Mouse (Mus musculus): ENCODE data around the gene Rps21. TPM values are rescaled to one million over a fixed set of nuclear protein-coding genes. Genes with fewer than 3 reads are reported as not detected.

Gene Rps21
- polyA plus RNA-seq, 1 experiment, result 1,612 TPM

DNA sequence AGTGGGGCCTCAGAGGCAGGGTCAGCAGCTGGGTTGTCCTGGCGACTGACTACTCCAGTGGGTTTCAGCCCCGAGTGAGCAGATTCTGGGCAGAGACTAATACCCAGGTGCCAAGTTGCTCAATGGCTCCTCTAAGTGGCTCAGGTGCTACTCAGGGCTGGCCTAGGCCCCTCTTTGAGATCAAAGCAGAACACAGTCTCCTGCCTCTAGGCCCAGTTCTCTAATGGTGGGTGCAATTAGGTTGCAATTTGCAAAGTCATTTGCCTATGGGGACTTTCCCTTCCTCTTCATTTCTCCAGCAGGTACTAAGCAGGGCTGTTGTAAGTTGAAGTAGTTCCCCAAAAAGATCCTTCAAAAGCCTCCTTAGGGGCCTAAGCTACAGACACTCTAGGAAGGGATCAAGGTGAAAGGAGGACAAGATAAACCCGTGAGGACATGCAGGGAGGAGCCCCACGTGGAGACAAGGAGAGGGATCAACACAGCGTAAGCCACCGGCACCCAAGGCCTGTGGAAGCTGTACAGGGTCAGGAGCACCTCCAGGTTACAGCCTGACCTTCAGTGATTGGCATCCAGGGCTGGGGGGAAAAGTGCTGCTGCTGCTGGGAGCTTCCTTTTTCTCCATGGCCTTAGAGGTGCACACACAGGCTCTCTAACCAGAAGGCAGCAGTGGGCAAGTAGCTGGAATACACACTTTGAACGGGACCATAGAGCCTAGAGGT is 13.5 kb downstream of the Rps21 start:
- Histone ChIP-seq H3K9me3 (replicated peaks; ENCODE audit: control insufficient read depth, insufficient read depth, low read length, poor library complexity, severe bottlenecking) (no peaks in the 10 kb centered on the region), H3K27me3 (ENCODE audit: control insufficient read depth, insufficient read depth, low read length, poor library complexity, severe bottlenecking) (no peaks in the 10 kb centered on the region), H3K4me1 (ENCODE audit: control insufficient read depth, insufficient read depth, low read length) (no peaks in the 10 kb centered on the region), H3K9ac (ENCODE audit: low read depth, poor library complexity, severe bottlenecking) (no peak overlapping the region), H3K4me3 (ENCODE audit: low read depth, low read length) (no peak overlapping the region), H3K36me3 (ENCODE audit: control insufficient read depth, insufficient read depth, low read length, poor library complexity, severe bottlenecking) (no peaks in the 10 kb centered on the region), H3K27ac (ENCODE audit: insufficient read depth, low read length) (no peak overlapping the region)
- TF ChIP-seq CTCF (IDR thresholded peaks at IDR 0.05; ENCODE audit: low read depth, low read length), result no peak
- TF ChIP-seq POLR2A (IDR thresholded peaks at IDR 0.05; ENCODE audit: insufficient read depth, low read length), result no peak
- no peak for TF ChIP-seq EP300 (IDR thresholded peaks at IDR 0.05; ENCODE audit: insufficient read depth, low read depth, low read length)

DNA sequence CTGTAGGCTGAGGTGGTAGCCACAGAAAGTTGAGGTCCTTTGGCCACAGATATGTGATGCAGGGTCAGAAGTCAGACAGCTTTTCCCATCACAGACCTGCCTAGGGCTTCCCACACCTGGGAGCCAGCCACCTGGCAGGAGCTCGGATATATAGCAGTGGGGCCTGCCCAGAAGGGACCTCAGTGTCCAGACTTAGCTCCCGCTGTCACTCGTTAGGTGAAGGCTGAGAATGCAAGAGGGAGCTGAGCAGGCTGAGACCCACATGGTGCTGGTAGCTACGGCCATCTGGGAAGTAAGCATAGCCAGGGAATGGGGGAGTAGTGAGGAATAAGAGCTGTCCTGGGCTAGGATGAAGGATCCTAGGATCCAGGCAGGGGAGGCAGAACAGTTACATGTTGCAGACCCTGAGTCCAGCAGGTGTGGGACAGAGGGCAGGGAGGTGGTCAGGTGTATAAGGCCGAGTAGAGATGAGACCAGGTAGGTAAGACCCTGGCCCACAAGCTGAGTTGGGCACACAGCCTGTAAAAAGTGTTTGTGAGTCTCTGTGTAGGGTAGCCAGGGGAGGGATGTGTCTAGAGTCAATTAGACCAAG is 14.7 kb downstream of the Rps21 start:
- no peak overlapping the region for H3K9ac ChIP-seq (ENCODE audit: low read depth, poor library complexity, severe bottlenecking)
- no peak overlapping the region for H3K27ac ChIP-seq (ENCODE audit: insufficient read depth, low read length)
- H3K4me3 ChIP-seq (ENCODE audit: low read depth, low read length), result no peak overlapping the region
- H3K4me1 ChIP-seq (ENCODE audit: control insufficient read depth, insufficient read depth, low read length), result peaks cover 2% of the 10 kb centered on the region
- H3K27me3 ChIP-seq (ENCODE audit: control insufficient read depth, insufficient read depth, low read length, poor library complexity, severe bottlenecking), result no peaks in the 10 kb centered on the region
- H3K36me3 ChIP-seq (ENCODE audit: control insufficient read depth, insufficient read depth, low read length, poor library complexity, severe bottlenecking), result no peaks in the 10 kb centered on the region
- TF ChIP-seq POLR2A (IDR thresholded peaks at IDR 0.05; ENCODE audit: insufficient read depth, low read length) (no peak), CTCF (IDR thresholded peaks at IDR 0.05; ENCODE audit: low read depth, low read length) (no peak), EP300 (IDR thresholded peaks at IDR 0.05; ENCODE audit: insufficient read depth, low read depth, low read length) (no peak)
- no peaks in the 10 kb centered on the region for H3K9me3 ChIP-seq (replicated peaks; ENCODE audit: control insufficient read depth, insufficient read depth, low read length, poor library complexity, severe bottlenecking)

DNA sequence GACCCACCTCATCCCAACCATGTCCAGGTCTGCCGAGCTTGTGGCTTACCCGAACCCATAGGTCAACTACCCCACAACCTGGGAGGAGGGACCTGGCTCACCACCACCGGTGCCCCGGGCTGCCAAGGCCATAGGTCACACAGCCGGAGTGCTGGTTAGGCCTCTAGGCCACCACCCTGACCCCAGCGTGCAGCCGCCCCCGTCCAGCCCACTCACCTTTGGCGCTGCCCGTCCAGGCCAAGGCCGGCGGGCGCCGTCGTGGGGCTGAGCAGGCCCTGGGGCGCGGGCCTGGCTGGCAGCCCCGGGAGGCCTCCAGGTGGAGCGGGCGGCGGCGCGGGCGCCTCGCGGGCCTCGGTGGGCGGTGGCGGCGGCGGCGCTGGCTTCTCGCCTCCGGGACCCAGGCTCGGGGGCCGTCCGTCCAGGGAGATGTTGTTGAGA is 15.7 kb downstream of the Rps21 start:
- Histone ChIP-seq H3K9me3 (replicated peaks; ENCODE audit: control insufficient read depth, insufficient read depth, low read length, poor library complexity, severe bottlenecking) (no peaks in the 10 kb centered on the region), H3K36me3 (ENCODE audit: control insufficient read depth, insufficient read depth, low read length, poor library complexity, severe bottlenecking) (no peaks in the 10 kb centered on the region), H3K4me1 (ENCODE audit: control insufficient read depth, insufficient read depth, low read length) (peaks cover 2% of the 10 kb centered on the region), H3K27ac (ENCODE audit: insufficient read depth, low read length) (no peak overlapping the region), H3K9ac (ENCODE audit: low read depth, poor library complexity, severe bottlenecking) (peak overlapping the region; percentile 86), H3K4me3 (ENCODE audit: low read depth, low read length) (peak overlapping the region; percentile 68), H3K27me3 (ENCODE audit: control insufficient read depth, insufficient read depth, low read length, poor library complexity, severe bottlenecking) (no peaks in the 10 kb centered on the region)
- TF ChIP-seq EP300 (IDR thresholded peaks at IDR 0.05; ENCODE audit: insufficient read depth, low read depth, low read length) (no peak), POLR2A (IDR thresholded peaks at IDR 0.05; ENCODE audit: insufficient read depth, low read length) (no peak), CTCF (IDR thresholded peaks at IDR 0.05; ENCODE audit: low read depth, low read length) (no peak)

DNA sequence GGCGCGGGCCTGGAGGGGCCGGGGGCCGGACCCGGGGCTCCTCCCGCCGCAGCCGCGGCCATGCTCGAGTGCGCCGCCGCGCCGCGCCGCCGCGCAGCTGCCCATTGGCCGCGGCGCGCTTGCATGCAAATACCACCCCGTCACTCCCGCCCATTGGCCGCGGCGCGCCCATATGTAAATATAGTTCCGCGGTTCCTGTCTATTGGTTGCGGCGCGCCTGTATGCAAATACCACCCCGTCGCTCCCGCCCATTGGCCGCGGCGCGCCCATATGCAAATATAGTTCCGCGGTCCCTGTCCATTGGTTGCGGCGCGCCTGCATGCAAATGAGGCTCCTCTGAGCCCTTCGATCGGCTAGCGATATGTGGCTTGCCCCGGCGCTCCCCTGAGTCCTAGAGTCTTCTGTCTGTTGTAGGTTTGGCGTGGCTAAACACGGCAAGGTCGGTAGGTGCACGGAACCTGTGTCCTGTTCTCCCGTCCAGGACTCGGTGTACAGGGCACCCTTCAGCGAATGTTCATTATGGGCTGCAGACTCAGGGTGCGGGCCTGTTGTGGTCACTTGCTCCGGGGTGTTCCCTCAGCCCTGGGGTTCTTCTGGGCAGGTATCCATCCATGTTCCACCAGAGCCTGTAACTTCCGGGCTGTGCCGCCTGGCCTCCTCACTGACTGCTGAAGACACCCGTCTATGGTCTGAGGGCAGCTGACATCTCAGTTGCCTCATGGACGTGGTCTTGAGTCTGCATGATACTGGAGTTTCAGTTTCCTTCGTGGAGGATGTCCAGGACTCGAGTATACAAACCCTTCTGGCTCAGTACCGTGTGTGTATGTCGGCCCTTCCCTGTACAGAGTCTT is 16.4 kb downstream of the Rps21 start, which contains the start of gene Cables2:
TSS of gene Cables2 (minus strand) at position 103 of the 851 bp plus-strand sequence.
- no peaks in the 10 kb centered on the region for H3K27me3 ChIP-seq (ENCODE audit: control insufficient read depth, insufficient read depth, low read length, poor library complexity, severe bottlenecking)
- H3K4me1 ChIP-seq (ENCODE audit: control insufficient read depth, insufficient read depth, low read length), result peaks cover 6% of the 10 kb centered on the region
- peak within 1 kb of the TSS; percentile 68 for H3K4me3 ChIP-seq (ENCODE audit: low read depth, low read length)
- no peak within 1 kb of the TSS for H3K27ac ChIP-seq (ENCODE audit: insufficient read depth, low read length)
- no peak for TF ChIP-seq CTCF (IDR thresholded peaks at IDR 0.05; ENCODE audit: low read depth, low read length)
- no peak for TF ChIP-seq POLR2A (IDR thresholded peaks at IDR 0.05; ENCODE audit: insufficient read depth, low read length)
- TF ChIP-seq EP300 (IDR thresholded peaks at IDR 0.05; ENCODE audit: insufficient read depth, low read depth, low read length), result no peak
- no peaks in the 10 kb centered on the region for H3K9me3 ChIP-seq (replicated peaks; ENCODE audit: control insufficient read depth, insufficient read depth, low read length, poor library complexity, severe bottlenecking)
- no peaks in the 10 kb centered on the region for H3K36me3 ChIP-seq (ENCODE audit: control insufficient read depth, insufficient read depth, low read length, poor library complexity, severe bottlenecking)
- peak within 1 kb of the TSS; percentile 86 for H3K9ac ChIP-seq (ENCODE audit: low read depth, poor library complexity, severe bottlenecking)

DNA sequence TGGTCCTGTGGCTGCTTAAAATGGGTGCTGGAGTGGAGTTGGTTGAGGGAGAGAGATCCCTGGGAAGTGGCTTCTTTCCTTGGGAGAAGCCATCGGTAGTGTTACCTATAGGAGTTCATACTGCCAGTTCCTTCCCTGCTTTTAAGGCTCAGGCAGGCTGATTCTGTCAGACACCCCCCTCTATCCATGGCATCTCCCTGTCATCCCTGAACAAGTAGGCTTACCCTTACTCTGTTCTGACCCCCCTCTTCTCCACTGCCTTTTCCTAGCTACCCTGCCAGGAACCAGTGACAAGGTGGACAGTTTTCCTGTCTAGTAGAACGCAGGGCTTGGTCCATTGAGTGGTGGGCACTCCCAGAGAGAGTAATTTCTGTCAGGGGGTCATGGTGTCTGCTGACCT is 17.3 kb downstream of the Rps21 start:
- Histone ChIP-seq H3K4me1 (ENCODE audit: control insufficient read depth, insufficient read depth, low read length) (peaks cover 6% of the 10 kb centered on the region), H3K9me3 (replicated peaks; ENCODE audit: control insufficient read depth, insufficient read depth, low read length, poor library complexity, severe bottlenecking) (no peaks in the 10 kb centered on the region), H3K27me3 (ENCODE audit: control insufficient read depth, insufficient read depth, low read length, poor library complexity, severe bottlenecking) (no peaks in the 10 kb centered on the region), H3K27ac (ENCODE audit: insufficient read depth, low read length) (no peak overlapping the region), H3K36me3 (ENCODE audit: control insufficient read depth, insufficient read depth, low read length, poor library complexity, severe bottlenecking) (no peaks in the 10 kb centered on the region), H3K9ac (ENCODE audit: low read depth, poor library complexity, severe bottlenecking) (no peak overlapping the region), H3K4me3 (ENCODE audit: low read depth, low read length) (no peak overlapping the region)
- no peak for TF ChIP-seq EP300 (IDR thresholded peaks at IDR 0.05; ENCODE audit: insufficient read depth, low read depth, low read length)
- no peak for TF ChIP-seq CTCF (IDR thresholded peaks at IDR 0.05; ENCODE audit: low read depth, low read length)
- TF ChIP-seq POLR2A (IDR thresholded peaks at IDR 0.05; ENCODE audit: insufficient read depth, low read length), result no peak
